Mouse (Mus musculus) brain, embryonic 14.5 days (tissue): ENCODE measurements at regions not wholly inside any gene's neighbourhood (a gene's known extent, or its start where the extent isn't known, plus 50 kb on each side); places are given as distances from the start of the nearest gene placed in this dataset.

Experiments used
- CTCF ChIP-seq: fragments of 200-500 bp; IDR thresholded peaks from 2 replicates; pipeline ENCODE4 v1.5.1; 2012; ENCODE audit warnings: inconsistent platforms, mild to moderate bottlenecking, moderate library complexity, borderline replicate concordance; ENCODE audit not compliant: insufficient read depth, insufficient read length; ENCODE audit errors: extremely low read depth
- POLR2A ChIP-seq: fragments of 200-500 bp; IDR thresholded peaks from 2 replicates; pipeline ENCODE4 v1.6.1; 2012; ENCODE audit warnings: mild to moderate bottlenecking, inconsistent platforms, borderline replicate concordance; ENCODE audit not compliant: poor library complexity, insufficient read depth, insufficient read length, severe bottlenecking; ENCODE audit errors: extremely low read depth

DNA sequence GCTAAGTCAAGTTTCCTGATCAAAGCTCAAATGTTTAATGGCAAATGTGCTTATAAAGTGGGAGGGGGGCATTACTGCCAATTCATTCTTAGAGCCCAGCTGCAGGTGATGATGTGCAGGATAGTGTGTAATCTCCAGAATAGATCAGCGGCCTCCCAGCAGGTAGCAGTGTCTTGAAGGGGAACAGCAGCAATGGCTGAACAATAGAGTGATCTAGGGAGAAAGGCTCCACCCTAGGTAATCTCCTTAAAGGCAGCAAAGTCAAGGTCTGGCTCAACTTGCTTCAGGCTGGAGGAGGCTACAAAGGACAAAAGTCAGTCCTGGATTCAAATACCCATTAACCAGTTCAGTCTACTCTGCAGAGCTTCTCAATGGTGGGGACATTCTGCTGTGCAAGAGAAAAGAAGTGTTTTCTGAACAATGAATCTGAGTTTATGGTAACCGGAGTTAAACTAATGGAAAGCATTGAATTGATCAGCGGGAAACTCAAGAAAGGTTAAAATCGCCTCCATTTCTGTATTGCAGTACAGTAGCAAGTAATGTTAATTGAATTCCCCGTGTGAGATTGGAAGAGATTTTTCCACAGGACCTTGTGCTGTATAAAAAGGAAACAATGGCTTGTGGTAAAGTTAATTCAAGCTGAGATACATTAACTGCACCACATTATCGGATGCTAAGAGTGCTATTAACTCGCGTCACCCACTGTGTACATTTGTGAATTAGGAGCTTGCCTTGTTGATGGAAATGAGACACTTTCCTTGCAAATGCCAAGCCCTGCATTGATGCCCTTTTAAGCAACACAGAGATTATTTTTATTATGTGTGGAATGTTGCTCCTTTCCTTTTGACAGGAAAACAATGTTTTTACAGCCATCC lies 1793.7 kb downstream of the Stim2 start:
- TF ChIP-seq CTCF: no peak
- no peak for TF ChIP-seq POLR2A
